Mouse (Mus musculus): ENCODE measurements around the gene Snai3. TPM values are rescaled to one million over a fixed set of nuclear protein-coding genes. Genes with fewer than 3 reads are reported as not detected.

Gene Snai3
- total RNA-seq, 2 experiments from 2014 or later = 2.2 to 4.4 TPM

DNA sequence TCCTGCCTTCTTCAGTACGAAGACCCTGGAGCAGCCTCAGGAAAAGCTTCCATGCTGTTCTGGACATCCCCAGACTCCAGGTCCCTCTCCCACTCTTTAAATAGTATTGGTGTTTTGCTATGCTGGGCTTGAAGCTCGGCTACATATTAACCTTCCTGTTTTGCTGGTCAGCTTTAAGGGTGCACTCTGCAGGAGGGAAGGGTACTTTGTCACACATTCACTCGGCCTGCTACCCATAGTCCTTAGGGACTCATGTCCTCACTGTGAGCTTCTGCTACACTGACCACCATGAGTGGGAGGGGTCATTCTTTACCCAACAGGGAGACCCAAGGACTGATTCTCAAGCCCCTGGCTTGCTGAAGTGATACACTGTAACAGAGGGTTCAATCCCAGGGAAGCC is 29.9 kb downstream of the Snai3 start:
- DNase-seq = no peak

DNA sequence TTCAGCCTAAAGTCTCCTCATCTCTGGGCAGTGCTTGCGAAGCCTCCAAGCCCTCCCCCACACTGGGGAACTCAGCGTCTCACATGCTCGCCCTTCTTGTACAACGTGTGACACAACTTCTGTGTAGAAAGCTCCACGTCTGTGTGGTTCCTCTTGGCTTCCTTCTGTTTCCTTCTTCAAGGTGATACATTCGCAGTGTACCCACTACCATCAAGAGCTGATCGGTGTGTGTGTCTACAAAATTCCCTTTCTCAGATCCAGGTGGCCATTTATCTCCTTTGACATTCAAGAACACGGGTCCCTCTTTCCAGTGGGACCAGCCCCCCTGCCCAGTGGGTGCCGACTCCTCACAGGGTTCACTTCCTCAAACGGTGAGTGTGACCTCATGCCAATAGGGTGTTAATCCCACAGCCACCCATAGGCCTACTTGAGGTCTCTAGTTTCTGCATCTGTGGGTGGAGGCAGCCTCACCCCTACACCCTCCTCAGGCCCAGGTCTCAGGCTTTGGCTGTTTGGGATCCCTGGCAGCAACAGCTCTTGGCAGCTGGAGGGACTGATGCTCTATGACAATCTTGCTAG is 30.4 kb downstream of the Snai3 start:
- peak; percentile 40 to 63 for DNase-seq

DNA sequence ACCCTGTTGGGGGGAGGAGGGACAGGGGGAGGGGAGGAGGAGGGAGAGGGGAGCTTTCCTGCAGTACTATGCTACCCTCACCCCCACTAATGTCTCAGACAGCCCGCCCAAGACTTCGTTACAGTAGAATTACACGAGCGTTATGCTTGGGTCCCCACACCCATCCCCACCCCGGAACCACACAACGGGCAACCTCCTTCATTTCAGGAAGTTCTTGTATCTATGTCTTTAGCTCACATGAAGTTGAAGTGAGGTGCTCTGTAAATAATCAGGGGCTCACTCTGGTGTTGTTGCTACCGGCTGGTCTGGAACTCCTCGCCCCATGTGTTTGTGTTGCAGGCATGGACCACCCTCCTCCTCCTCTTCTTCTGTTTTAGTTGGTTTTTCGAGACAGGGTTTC is 32.4 kb downstream of the Snai3 start:
- DNase-seq = no peak

DNA sequence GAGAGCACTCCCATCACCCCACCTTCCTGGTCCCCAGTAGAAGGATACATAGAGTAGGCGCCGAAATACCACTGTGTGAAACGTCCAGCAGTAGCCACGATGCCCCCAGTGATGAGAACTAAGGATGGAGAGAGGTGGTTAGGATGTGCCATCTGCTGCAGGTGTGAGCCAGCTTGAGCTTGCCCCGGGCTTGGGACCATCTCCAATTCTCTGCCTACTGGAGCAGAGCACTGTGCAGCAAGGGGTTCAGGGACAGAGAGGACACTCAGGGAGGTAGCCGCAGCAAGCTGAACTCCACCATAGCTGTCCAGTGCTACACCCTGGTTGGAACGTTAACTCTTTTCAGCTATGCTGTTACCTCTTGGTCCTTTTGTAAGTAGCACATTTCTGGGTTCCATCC is 32.9 kb downstream of the Snai3 start:
- DNase-seq = no peak

DNA sequence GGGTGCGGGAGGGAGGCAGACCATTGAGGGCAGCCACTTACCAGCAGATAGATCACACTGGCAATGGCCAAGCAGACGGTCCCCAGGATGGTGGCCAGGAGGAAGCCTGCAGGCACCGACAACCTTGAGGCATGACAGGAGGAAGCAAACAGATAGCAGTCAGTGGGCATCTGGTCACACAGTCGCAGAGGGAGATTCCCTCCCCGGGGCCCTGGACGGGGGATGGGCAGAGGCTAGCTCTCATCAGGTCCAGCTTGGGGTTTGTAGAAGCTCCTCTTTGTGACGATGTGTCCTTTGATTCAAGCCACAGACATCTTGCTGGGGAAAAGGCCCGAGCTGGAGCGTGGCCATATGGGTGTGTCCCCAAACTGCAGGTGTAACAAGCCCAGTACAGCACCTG is 34.4 kb downstream of the Snai3 start:
- DNase-seq = no peak

DNA sequence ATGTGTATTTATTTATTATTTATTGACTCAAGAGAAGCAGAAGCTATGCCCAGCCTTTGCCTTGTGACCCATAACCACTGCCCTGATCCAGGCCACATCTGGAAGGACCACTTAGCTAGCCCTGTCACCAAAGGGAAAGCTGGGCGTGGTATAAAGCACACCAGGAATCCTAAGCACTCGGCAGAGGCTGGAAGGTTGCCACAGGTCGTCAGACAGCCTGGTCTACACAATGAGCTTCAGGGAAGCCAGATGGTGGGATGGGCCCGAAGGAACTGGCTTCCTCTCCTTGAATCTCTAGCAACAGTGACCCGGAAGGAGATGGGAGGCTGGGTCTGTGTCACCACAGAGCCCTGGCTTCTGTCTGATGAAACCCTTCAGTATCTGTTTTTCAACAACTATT is 36.9 kb downstream of the Snai3 start:
- peak; percentile 65 to 72 for DNase-seq

DNA sequence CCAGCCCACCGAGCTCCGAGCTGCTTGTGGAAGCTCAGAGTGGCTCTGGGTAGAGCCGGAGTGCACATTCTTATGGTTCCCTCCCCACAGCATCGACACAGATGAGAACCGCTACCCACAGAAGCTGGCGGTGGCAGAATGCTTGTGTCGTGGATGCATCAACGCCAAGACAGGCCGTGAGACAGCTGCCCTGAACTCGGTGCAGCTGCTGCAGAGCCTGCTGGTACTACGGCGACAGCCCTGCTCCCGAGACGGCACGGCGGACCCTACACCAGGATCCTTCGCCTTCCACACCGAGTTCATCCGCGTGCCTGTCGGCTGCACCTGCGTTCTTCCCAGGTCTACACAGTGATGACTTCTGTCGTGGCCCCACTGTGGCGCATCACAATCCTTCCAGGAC is 37.3 kb downstream of the Snai3 start:
- DNase-seq = no peak

DNA sequence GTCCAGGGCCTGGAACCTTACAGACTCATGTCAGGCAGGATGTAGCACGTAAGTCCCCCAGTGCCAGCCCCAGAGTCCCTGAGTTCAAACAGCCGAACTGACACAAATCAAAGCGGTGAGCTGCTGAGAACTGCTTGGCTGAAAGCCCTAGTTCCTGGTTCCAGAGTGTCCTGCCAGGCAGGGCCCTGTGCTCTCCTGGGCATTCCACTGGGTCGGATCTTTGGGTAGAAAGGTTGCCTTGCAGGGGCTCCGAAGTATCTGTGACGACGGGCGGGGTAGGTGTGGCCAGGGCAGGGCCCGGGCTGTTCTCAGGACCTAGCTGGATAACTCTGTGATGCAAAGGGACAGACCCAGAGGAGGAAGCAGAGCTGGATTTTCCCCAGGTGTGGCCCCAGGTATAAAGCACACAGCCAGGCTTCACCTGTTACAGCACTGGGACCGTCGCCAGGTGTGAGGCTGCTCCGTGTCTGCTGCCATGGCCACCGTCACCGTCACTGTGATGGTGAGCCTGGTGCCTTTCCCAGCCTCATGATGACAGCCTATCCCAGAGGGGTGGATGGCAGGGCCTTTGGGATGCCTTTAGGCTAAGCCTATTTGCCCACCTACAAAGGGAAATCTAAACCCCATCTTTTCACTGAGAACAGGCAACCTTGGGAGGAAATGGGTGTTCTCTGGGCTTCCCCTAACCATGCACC is 39.0 kb downstream of the Snai3 start, which contains the start of gene Il17c:
Gene Il17c (plus strand): TSS at position 645 of the 695 bp plus-strand sequence.
- no peak for DNase-seq

DNA sequence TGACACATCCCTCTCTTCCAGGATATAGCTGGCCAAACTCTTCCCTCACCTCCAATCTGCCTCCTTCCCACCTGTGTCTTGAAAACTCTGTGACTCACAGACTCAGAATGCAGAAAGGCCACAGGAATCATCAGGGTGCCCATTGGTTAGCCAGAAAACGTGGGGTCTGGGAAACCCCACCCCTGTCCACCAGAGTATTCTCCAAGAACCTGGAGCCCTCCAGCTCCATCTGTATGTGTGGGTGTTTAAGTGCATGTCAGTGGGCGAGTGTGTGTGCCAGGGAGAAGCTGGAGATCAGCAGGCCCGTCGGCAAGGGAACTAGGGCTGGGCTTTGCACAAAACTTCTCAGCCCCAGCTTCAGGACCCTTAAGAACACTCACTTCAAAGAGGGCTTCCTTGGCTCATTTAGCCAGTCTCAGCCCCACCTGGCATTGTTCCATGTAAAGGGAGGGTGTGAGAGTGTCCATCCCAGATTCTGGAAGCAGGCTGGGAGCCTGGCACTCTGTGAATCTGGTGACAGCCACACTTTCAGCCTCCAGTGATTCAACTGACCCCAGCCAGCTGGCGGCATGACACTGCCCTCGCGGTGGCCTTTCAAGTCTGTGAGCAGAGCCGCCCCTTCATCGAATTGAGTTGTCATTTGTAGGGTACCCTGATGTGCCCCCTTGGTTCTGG is 40.5 kb downstream of the Snai3 start:
- DNase-seq = no peak

DNA sequence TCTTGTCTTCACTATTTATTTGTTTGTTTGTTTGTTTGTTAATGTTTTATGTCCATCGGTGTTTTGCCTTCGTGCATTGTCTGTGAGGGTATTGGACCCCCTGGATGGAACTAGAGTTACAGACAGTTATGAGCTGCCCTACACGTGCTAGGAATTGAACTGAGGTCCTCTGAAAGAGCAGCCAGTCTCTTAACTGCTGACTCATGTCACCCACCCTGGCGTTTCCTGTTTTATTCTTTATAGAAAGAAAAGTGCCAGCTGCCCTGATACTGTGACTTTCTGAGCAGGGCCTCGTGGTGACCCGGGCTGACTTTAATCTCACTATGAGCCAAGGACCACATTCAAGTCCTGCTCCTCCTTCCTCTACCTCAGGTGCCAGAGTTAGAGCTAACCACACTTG is 45.0 kb downstream of the Snai3 start:
- DNase-seq = no peak

DNA sequence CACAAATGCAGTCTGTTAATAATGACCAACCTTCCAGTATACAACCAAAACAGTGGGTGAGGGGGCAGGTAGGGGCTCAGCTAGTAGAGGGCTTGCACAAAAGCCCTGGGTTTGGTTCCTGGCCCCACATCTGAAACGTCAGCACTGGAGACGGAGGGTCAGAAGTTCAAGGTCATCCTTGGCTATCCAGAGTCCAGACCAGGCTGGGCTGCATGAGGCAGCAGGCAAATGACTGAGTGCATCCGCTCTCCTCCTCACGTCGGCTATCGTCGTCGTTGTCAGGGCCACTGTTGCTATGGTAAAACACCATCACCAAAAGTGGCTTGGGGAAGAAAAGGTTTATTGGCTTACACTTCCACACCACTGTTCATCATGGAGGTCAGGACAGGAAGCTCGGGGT is 46.2 kb downstream of the Snai3 start:
- DNase-seq = no peak

DNA sequence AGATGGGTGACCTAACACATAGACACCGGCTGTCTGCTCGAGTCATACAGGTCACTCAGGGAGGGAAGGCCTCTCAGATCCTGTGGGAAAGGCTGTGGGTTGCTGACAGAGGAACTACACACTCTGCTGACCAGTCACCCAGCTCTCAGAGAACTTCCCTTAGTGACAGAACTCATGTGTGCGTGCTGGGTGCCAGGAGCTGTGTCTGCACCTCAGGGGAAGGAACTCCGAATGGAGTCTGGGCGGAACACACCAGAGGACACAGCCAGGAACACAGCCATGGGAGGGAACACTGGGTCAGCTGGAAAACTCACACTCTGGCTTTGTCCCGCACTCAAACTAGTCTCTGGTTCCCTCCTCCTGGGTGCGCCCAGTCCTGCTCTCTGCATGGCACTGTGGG is 52.9 kb downstream of the Snai3 start:
- peak in 1 of 2 experiments; percentile 50 for DNase-seq

DNA sequence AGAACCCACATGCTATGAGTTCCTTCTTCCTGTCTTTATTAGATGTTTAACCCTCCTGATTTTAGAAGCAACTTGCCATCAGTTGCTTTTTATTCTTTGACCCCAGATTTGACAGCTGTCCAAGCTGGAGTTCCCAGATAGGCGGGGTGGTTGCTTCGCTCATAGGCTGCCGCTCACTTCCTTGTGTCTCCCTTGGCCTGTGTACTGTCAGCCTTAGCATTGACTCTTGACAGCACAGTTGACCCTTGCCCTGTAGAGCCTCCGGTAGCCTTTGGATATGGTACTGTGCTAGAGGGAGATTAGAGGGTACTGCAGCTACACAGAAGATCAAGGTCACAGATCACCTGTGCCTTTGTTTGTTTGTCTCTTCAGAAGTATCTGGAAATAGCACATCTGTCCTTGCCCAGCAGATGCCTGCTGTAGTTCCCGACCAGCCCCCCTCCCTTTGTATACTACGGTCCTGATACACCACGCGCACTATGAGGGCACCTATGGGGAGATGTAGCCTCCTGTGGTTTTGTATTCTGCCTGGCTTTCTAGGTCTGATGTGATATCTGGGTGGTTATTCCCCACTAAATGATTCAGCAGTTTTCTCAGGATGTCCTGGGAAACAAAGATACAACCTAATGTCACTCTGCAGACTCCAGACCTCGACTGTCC is 55.3 kb downstream of the Snai3 start:
- DNase-seq = no peak

Small RNA genes lying within 50 kb of the gene (microRNA-seq; reads per million reads assigned to microRNA genes)
- 0 reads per million in 2 experiments for gene Gm24366

Other genes with a start within 250 kb of the Snai3 start
- 10 to 100 TPM; 18.4 to 23.0 TPM for gene Zfpm1, start 178.6 kb downstream of the Snai3 start, total RNA-seq (2021)
- not detected for gene Trhr2, start 100.0 kb downstream of the Snai3 start, total RNA-seq (2021)
- 10 to 100 TPM; 20.9 to 24.5 TPM for gene Zc3h18, start 84.1 kb downstream of the Snai3 start, total RNA-seq (2021)
- gene Il17c, start 38.7 kb downstream of the Snai3 start, total RNA-seq (2021) = not detected
- gene Cyba, start 27.8 kb downstream of the Snai3 start, total RNA-seq (2021) = 10 to 100 TPM; 48.8 to 51.3 TPM
- gene Mvd, start 17.3 kb downstream of the Snai3 start, total RNA-seq (2021) = 1 to 10 TPM; 3.9 to 5.0 TPM
- 10 to 100 TPM; 42.1 to 51.7 TPM for gene Rnf166, start 15.3 kb upstream of the Snai3 start, total RNA-seq (2021)
- 1 to 10 TPM; 5.8 to 8.0 TPM for gene Ctu2, start 15.4 kb upstream of the Snai3 start, total RNA-seq (2021)
- 10 to 100 TPM; 11.4 to 13.3 TPM for gene Piezo1, start 90.6 kb upstream of the Snai3 start, total RNA-seq (2021)
- gene Cdt1, start 107.3 kb upstream of the Snai3 start, total RNA-seq (2021) = 1 to 10 TPM; 2.5 to 2.8 TPM
- gene Aprt, start 116.2 kb upstream of the Snai3 start, total RNA-seq (2021) = 10 to 100 TPM; 40.8 to 42.7 TPM
- 1 to 10 TPM; 3.6 to 4.0 TPM for gene Galns, start 150.7 kb upstream of the Snai3 start, total RNA-seq (2021)
- 10 to 100 TPM; 62.0 to 69.1 TPM for gene Trappc2l, start 150.9 kb upstream of the Snai3 start, total RNA-seq (2021)
- not detected for gene Pabpn1l, start 162.0 kb upstream of the Snai3 start, total RNA-seq (2021)
- 10 to 100 TPM; 18.7 to 20.4 TPM for gene Cbfa2t3, start 238.4 kb upstream of the Snai3 start, total RNA-seq (2021)

All from heart, adult 18-20 months (tissue).